Mouse (Mus musculus): ENCODE data around the gene Poldip3. TPM values are rescaled to one million over a fixed set of nuclear protein-coding genes. Genes with fewer than 3 reads are reported as not detected.
A peak's percentile ranks its signal among the peaks of the same experiment; 100 is the strongest.

The Poldip3 gene
- total RNA-seq, 2 experiments from 2014 or later = 86.5 to 95.1 TPM

- no peak for DNase-seq (ENCODE audit: extremely low spot score in 1 of 2, low spot score in 2 of 2)
- Histone ChIP-seq H3K27ac (no peak overlapping the region), H3K4me3 (no peak overlapping the region)
- intact Hi-C loops (cut with DNase I) = no loop called here
- TF ChIP-seq CTCF (IDR thresholded peaks at IDR 0.05) = no peak
These were observed 12.8 kb upstream of the Poldip3 start for GRCm38 (mm10) chr15:83162001-83162400.

- no peak for DNase-seq (ENCODE audit: extremely low spot score in 1 of 2, low spot score in 2 of 2)
- TF ChIP-seq CTCF (IDR thresholded peaks at IDR 0.05) = no peak
- Histone ChIP-seq H3K4me3 (no peak overlapping the region), H3K27ac (no peak overlapping the region)
- intact Hi-C loops (cut with DNase I) = no loop called here
These were observed 12.0 kb upstream of the Poldip3 start for GRCm38 (mm10) chr15:83161062-83161748.

- TF ChIP-seq CTCF (IDR thresholded peaks at IDR 0.05) = no peak
- intact Hi-C loops (cut with DNase I) = no loop called here
- no peak overlapping the region for H3K4me3 ChIP-seq
- DNase-seq (ENCODE audit: extremely low spot score in 1 of 2, low spot score in 2 of 2) = no peak
- H3K27ac ChIP-seq = no peak overlapping the region
These were observed 11.4 kb upstream of the Poldip3 start for GRCm38 (mm10) chr15:83160561-83160960.

GRCm38 (mm10) chr15:83159823-83160222 is 10.6 kb upstream of the Poldip3 start:
- TF ChIP-seq CTCF (IDR thresholded peaks at IDR 0.05) = no peak
- Histone ChIP-seq H3K4me3 (no peak overlapping the region), H3K27ac (no peak overlapping the region)
- intact Hi-C loops (cut with DNase I) = loop anchor here (5.0 kb wide), 1 partner anchor 47 kb away; no protein-coding TSS in a partner anchor
- DNase-seq (ENCODE audit: extremely low spot score in 1 of 2, low spot score in 2 of 2) = no peak

- DNase-seq (ENCODE audit: extremely low spot score in 1 of 2, low spot score in 2 of 2) = no peak
- Histone ChIP-seq H3K27ac (no peak overlapping the region), H3K4me3 (no peak overlapping the region)
- intact Hi-C loops (cut with DNase I) = loop anchor here (5.0 kb wide), 1 partner anchor 49 kb away; no protein-coding TSS in a partner anchor
- no peak; the same call in 1 of the 2 replicates for TF ChIP-seq CTCF (IDR thresholded peaks at IDR 0.05)
These were observed 9.5 kb upstream of the Poldip3 start for GRCm38 (mm10) chr15:83158587-83159160.

GRCm38 (mm10) chr15:83157667-83158064 is 8.5 kb upstream of the Poldip3 start:
- H3K27ac ChIP-seq = no peak overlapping the region
- no peak for TF ChIP-seq CTCF (IDR thresholded peaks at IDR 0.05)
- no peak for DNase-seq (ENCODE audit: extremely low spot score in 1 of 2, low spot score in 2 of 2)
- intact Hi-C loops (cut with DNase I) = loop anchor here (5.0 kb wide), 1 partner anchor 50 kb away; no protein-coding TSS in a partner anchor
- no peak overlapping the region for H3K4me3 ChIP-seq

- intact Hi-C loops (cut with DNase I) = loop anchor here (5.0 kb wide), 1 partner anchor 50 kb away; no protein-coding TSS in a partner anchor
- Histone ChIP-seq H3K27ac (no peak overlapping the region), H3K4me3 (no peak overlapping the region)
- peak in 1 of 2 experiments; percentile 52 for DNase-seq (ENCODE audit: extremely low spot score in 1 of 2, low spot score in 2 of 2)
- TF ChIP-seq CTCF (IDR thresholded peaks at IDR 0.05) = peak; percentile 73
These were observed 7.9 kb upstream of the Poldip3 start for GRCm38 (mm10) chr15:83156929-83157666.

- no peak for DNase-seq (ENCODE audit: extremely low spot score in 1 of 2, low spot score in 2 of 2)
- Histone ChIP-seq H3K4me3 (no peak overlapping the region), H3K27ac (no peak overlapping the region)
- intact Hi-C loops (cut with DNase I) = loop anchor here (5.0 kb wide), 1 partner anchor 51 kb away; no protein-coding TSS in a partner anchor
- TF ChIP-seq CTCF (IDR thresholded peaks at IDR 0.05) = no peak
These were observed 6.7 kb upstream of the Poldip3 start for GRCm38 (mm10) chr15:83155672-83156419.

- no peak for DNase-seq (ENCODE audit: extremely low spot score in 1 of 2, low spot score in 2 of 2)
- Histone ChIP-seq H3K4me3 (no peak overlapping the region), H3K27ac (no peak overlapping the region)
- intact Hi-C loops (cut with DNase I) = no loop called here
- no peak for TF ChIP-seq CTCF (IDR thresholded peaks at IDR 0.05)
These were observed 5.1 kb upstream of the Poldip3 start for GRCm38 (mm10) chr15:83154309-83154708.

GRCm38 (mm10) chr15:83150694-83151093 is 1.5 kb upstream of the Poldip3 start:
- H3K27ac ChIP-seq = no peak overlapping the region
- TF ChIP-seq CTCF (IDR thresholded peaks at IDR 0.05) = no peak; the same call in 1 of the 2 replicates
- no peak for DNase-seq (ENCODE audit: extremely low spot score in 1 of 2, low spot score in 2 of 2)
- intact Hi-C loops (cut with DNase I) = no loop called here
- no peak overlapping the region for H3K4me3 ChIP-seq

GRCm38 (mm10) chr15:83150073-83150442 is 874 bp upstream of the Poldip3 start:
- Histone ChIP-seq H3K27ac (peak overlapping the region; percentile 98), H3K4me3 (peak overlapping the region; percentile 70)
- intact Hi-C loops (cut with DNase I) = no loop called here
- TF ChIP-seq CTCF (IDR thresholded peaks at IDR 0.05) = no peak
- DNase-seq (ENCODE audit: extremely low spot score in 1 of 2, low spot score in 2 of 2) = no peak

Data from left cerebral cortex, adult 2 months (tissue).